Mouse (Mus musculus) lung, postnatal 25 days (tissue): ENCODE results near the gene Pik3cd.
"Not testable (repeated sequence)": the region's sequence is repeated elsewhere in the genome, so short reads cannot be mapped to it uniquely, and the experiment has no call there.

Experiments
- DNase-seq: peaks from one replicate; pipeline ENCODE4 v3.0.0; 2022; ENCODE audit warnings: low spot score

Pik3cd gene

DNA sequence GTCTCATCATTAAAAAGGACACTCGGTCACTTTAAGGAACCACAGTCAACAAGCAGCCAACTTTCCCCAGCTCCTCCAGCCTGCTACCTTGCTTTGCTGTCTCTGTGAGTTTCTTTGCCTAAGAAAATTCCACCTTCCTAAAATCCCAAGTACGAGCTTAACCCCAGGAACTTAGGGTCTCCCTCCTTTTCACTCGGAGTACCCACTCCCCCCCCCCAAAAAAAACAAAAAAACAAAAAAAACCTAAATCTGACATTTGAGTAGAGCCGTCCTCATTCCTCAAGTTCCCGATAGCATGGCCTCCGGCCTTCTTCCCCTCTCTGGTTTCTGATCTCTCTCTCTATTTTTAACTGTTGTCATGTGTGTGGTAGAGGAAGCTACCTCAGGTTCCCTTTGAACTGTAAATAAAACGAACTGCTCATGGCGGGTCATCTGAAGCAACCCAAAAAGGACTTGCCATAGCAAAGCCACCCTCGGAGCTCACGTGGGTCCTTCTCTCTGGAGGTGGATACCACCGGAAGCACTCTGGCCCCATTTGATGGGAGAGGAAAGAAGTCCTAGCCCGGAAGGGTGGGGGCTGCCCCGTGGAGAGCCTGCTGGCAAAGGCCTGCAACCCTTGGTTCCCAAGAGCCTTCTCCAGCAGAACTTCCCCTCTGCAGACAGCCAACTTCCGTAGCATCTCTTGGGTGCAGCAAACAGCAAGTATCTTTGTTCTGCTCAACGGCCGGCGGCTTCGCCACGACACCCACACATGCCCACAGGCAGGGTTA, at the start of gene Pik3cd:
Gene Pik3cd (minus strand): TSS at position 362 of the 770 bp plus-strand sequence.
- DNase-seq = peak; percentile 64

DNA sequence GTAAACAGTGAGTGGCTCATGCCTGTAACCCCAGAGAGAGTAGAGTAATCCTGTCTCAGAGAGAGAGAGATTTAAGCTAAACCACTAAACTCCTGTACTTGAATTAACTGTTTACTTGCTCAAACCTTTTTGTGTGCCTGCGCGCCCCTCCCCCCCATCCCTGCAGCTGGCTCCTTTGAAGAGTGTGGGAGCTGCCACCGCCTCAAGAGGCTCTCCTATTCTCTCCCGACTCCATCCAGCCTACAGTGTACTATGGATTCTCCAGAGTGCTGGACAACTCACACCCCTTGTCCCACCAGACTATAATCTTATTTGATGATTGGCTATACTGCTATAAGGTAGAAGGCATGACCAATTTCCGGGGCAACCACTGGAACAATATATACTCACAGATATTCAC, 48.3 kb upstream of the Pik3cd start:
- DNase-seq = no peak

DNA sequence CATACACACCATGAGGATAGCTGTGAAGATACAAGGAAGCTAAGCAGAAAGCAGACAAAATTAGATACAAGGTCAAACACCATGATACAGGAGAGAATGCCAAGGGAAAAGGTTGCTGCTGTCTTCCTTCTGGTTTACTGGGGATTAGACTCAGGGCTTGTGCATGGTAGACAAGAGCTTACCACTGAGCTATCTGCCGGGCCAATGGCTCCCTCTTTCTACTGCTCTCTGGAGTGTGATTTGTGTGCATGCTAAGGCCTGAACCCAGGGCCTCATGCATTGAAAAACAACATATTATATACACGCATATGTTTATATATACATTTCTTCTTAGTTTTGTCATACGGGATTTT, 47.3 kb upstream of the Pik3cd start:
- not testable (repeated sequence) for DNase-seq

DNA sequence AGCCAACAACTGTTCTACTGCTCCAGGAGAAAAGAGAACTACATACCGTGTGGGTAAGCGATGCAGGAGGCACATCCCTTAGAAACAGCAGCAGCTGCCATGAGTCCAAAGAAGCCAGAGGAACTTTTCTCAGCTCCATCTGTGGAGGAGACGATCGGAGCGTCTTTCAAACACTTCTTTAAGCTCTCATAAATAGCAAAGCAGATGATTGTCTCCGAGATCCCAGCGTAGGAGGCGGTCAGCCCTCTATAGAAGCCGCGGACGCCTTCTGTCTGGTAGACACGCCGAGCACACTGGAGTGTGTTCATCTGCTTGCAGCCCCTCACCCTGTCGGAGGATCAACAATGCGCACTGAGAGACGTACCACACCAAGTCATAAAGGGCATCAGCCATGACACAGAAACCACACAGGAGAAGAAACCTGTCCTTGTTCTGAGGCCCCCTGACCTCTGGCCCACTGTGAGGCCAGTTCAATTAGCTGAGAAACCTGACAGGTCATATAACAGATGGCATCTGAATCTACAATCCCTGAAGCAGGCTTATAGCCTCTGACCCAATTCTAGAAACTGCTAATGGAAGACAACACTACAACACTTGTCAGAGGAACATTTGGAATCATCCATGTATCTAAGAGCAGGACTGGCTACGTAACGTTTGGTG, 46.8 kb upstream of the Pik3cd start:
- no peak for DNase-seq

DNA sequence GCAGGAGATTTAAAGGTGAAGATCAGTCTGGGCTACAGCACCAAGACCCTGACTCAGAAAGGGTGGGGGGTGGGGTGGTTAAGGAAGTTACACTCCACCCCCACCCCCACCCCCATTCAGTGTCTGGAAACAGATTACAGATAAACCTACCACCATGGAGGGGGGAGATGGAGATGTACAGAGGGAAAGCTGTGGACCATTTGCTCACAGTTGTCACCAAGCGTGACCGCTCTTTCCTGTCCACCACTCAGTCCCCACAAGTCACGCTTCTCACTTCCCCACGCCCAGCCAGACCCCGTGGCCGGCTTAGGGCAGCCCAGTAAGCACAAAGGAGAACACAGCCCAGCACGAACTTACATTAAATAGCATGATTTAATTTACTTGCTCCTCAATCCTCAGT, 41.7 kb upstream of the Pik3cd start:
- no peak for DNase-seq

DNA sequence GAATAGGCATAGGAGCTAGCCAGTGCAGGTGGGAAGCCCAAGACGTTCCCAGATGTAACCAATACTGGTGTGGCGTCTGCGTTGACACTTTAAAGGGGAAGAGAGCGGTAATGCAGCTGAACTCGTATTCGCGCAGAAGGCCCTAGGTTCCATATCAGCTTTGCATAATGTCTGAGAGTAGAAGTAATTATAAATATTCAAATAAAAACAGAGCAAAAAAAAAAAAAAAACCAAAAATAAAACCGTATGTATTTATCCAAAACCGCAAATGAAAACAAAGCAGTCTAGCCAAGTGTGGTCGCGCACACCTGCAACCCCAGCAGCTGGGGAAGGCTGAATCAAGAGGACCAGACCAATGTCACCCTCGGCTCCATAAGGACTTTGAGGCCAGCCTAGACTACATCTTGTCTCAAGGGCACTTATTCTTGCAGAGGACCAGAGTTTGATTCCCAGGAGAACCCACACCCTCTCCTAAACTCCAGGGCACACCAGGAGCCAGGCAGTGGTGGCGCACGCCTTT, 39.7 kb upstream of the Pik3cd start:
- DNase-seq = no peak

DNA sequence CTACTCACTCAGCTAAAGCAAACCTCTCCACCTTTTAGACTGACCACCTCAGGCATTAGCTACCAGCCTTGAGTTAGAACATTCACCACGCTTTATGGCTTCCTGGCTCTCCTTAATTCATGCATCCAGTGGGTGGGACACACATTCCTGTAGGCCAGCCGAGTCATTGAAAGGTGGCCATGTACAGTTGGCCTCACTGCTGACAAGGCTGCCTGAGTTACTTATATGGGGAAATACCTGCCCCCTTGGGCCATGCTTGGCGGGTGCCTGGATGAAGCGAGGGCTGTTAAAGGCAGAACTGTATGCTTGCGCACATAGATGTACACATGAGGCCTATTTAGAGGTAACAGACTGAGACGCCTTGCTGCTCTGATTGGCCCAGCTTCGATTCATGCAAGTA, 37.9 kb upstream of the Pik3cd start:
- DNase-seq = no peak

DNA sequence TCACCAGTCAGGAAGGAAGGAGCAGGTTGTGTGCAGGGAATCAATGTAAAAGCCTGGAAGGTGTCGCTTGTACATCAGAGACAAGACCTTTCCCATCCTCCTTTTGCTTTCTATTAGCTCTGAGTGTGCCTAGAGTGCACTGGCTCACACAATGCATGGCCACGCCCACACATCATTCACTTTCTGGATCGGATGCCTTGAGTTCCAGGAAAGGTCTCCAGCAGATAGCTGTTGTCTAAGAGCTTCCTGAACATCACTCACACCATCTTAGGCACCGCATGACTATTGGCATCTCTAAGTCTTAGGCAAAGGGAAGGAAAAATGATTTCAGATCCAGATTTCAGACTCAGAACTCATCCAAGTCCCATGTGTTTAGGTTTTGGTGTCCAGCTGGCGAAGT, 37.1 kb upstream of the Pik3cd start:
- DNase-seq = no peak

DNA sequence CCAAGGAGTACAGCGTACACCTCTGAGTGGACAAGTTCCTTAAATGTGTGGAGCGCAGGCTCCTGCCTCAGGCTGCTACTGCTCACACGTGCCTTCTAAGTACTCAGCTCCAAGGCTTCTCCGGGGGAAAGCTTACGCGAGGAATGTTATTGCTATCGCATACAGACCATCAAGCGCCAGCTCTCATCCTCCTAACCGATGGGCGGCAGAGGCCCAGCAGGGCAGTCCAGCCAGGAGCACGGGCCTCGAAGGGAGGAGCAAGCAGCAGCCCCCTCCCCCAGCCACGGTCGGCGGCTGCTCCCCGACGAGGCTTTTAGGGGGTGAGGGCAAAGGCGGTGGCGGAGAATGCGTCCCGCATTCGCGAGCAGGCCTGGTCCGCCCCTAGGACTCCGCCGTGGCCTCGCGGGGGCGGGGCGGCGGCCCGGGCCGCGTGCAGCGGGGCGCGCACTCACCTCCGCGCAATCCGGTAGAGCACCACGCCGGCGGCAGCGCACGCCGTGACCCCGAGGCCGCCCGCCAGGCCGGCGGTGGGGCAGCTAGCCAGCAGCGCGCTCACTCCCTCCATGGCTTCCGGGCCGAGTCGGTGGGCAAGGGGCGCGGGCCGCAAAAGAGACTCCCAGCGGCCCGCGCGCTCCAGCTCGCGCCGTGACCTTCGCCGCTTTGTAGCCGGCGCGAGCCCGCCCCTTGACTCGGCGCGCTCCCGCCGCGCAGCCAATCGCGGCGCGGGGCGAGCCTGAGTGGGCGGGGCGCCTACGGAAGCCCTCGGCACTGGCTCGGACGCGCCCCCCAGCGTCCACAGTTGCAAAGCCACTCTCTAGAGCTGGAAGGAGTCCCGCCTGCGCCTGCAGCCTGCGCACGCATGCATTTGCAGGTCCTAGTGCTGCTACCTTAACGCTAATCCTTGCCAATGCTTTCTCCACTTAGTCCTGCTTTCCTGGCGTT, 35.3 kb upstream of the Pik3cd start, which contains the start of gene Tmem201:
Gene Tmem201 (minus strand): TSS at position 662 of the 942 bp plus-strand sequence.
- peak; percentile 94 for DNase-seq

DNA sequence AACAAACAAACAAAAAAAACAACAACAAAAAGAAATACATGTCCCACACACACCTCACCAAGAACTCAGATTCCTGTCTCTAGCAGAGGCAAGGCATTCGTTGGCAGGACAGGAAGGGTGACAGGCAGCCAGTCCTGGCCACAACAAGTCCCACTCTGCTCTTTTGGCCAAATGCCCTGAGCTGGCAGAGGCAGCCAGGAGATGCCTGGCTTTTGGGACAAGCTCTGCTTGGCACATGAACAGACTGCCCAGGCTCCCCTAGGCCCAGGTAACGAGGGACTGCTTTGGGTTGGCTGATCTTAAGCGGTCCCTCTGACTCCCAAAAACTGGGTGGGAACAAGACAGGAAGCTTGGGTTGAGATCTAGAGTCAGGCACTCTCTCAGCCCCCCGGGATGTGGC, 34.2 kb upstream of the Pik3cd start:
- DNase-seq = peak; percentile 18

DNA sequence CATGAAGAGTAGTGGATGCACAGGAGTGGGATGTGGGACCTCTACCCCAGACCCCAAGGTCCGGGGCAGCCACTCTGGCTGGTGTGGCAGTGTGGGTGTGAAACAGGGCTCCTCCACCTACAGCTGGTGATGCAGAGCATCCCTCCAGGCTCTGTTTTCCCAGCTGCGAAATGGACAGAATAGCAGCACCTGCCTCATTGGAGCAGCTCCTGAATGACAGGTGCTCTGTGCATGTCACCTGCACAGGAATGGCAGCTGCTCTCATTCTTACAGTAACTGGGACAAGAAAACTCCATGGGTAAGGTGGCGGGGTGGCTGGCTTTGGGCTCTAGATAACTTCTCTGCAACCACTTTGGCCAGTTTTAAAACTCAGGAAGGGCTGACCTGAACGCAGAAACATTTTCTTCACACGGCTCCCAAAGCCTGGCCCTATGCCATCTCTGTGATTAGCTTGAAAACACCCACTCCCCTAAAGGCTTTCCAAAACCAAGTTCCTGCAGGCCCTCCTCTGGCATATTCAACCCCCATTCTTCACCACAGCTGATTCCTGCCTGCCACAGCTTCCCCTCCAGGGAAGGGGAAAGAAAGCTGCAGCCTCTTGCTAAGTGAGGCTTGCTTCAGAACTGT, 33.4 kb upstream of the Pik3cd start:
- DNase-seq = no peak

DNA sequence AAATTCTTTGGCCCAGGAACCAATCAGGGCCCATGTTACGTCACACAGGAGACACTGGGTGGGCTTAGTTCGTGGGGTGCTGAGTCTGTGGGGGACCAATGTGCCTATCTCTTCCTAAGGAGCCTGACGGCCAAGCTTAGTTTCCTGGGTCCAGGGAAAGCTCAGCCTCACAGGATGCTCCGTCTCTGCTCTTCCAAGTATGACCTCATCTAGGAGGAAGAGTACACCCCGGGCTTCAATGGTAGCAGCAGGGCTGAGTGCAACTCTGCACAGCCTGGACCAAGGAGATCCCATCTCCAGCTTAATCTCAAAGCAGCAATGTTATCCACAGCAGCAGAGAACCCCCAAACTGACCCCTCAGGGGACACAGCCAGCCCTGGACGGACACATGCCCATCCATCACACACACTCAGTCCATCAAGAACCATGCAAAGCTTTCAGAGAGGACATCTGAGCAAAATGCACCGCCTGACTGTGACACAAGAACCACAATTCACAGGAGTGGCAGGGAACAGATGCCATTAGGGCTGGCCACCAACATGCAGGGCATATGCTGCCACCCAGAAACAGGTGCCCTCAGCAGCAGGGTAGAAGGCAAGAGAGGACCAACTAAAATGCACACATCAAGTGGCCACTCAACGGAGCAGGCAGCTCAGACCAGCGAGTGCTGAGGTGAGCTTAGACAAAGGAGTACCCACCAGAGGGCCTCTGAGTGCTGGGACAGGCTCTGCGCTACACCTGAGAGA, 32.5 kb upstream of the Pik3cd start:
- DNase-seq = no peak

DNA sequence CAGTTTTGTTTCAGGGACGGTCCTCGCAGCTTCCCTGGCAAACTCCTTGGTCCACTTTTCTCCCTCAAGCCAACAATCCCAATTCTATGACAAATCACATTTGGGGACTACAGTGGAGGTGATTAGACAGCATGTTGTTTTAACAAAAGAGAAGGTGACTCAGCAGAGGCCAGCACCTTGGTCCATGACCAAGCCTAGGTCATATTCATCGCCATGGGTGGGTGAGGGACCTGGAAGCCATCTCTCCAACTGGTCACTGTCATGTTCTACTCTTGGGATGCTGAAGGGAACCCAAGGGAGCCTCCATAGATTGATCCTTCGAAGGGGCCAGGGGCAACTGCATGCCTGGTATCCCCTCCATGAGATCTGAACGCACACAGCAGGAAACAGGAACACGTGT, 31.9 kb upstream of the Pik3cd start:
- no peak for DNase-seq

DNA sequence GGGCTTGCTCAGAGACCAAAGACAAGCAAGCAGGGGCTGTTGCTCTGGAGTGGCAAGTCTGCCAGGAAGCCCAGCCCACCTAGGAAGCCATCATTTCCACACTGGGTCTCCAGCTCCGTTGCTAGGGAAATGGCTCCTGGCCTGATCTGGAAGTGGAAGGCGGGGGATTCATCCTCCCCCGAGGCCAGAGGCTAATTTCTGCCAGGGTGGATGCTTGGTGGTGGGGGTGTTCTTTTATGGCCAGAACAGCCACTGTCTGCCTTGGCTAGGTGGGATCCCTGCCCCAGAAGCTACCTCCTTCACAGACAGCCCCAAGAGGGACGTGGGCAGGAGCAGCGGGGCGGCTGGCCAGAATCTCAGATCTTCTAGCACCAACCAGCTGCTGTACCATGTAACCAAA, 31.4 kb upstream of the Pik3cd start:
- DNase-seq = no peak

DNA sequence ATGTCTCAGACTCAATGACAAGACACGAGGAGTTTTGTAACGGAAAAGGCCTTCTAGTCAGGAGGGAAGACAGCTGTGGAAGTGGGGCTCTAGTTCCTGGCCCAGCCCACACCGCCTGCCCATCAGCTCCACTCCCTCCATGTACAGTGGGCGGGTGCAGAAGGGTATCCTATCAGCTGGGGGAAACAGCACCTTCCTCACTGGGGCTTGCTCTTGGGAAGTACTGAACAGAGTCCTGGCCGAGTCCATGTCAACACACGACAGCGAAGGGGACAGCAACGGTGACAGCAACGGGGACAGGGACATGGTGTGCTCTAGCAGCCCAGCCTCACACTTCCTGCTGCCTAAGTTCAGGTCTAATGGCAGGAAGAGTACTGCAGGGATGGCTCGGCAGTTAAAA, 30.4 kb upstream of the Pik3cd start:
- no peak for DNase-seq

DNA sequence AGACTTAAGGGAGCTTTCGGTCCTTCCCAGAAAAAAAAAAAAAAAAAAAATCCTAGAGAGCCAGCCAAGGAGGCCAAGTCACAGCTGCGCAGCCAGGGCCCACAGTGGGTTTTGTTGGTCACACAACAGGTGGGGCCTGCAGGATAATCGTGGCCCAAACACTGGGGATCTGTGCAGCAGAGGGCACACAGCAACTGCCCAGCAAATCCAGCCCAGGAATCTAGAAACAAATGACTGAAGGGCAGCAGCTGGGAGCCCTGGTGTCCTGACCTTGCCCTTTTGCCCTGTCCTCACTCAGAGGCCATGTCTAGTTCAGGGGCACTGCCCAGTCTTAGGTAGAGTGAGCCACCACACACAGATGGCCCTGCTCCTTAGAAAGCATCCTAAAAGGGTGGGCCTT, 29.9 kb upstream of the Pik3cd start:
- no peak for DNase-seq

DNA sequence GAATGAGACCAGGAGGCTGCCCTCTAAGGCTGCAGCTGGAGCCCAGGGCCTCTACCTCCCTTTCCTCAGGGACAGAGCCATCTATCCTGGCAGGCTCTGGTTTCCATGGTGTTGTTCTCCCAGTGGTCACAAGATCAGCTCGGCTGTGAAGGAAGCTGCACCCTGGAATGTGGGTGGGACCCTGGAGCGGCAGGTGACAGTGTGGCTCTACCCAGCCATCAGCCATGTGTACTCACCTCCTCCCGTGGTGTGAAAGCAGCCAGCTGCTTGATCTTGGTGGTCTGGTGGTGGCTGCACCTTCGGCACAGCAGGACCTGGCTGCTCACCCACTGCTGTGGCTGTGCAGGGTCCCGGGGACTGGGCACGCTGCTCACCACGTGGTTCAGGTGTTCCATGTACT, 28.5 kb upstream of the Pik3cd start:
- no peak for DNase-seq

DNA sequence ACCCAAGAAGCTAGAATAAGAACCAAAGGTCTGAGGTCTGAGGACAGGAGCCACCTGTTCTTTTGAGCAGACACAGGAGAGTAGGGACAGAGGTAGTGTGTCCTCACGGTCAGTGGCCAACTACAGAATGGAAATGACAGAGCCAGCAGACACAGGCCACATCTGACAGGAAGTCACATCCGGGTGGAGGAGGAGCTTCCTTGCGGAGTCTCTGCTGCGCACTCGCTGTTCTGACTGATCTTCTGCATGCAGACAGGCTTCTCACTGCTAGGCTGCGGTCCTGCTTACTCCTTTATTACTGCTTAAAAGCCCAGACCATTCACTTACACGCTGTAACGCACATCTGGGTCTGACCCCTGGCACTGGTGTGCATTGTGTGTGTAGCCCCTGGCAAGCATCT, 26.4 kb upstream of the Pik3cd start:
- DNase-seq = peak; percentile 53

DNA sequence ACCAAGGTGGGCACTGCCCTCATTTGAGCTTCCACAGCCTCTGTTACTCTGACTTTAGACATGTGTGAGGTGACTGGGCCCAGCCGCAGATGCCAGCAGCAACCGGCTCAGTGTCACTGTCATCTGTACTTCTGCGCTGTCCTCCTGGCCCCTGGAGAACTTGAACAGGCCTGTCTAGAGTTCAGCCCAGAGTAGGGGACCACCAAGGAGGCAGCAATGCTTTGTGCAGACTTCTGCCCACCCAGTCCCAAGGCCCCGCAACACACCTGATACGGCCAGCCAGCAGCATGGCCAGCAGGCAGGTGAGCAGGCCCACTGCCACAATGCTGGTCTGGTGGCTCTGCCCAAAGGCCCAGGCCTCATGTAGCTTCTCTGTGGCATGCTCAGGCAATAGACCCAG, 25.3 kb upstream of the Pik3cd start:
- DNase-seq = no peak

DNA sequence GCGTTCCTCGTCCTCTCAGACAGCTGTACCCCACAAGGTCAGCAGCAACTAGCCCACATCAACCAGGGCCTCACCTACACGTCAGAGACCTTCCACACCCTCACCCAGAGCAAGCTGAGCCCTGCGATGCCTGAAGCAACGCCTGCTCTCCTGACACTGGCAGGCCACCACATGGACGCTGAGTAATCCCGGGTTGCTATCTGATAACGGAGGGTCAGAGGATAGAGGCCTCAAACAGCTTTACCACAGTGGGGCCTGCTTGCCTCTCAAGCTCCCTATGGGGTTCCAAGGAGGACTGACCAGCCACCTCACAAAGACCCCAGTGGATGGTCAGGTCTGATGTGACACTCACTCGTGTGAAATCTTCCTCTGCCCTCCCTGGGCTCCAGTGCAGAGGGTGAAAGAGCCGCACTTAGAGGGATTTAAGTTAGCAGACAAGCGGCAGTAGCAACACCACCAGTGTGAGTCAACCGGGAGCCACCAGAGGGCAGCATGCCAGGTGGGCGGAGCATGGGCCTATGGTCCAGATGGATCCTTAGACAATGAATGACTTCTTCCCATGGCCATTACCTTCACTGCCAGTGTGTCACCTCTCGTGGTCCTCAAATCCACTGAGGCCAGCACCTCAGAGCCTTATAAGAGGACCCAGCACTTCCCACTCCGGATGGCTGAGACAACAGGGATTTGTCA, 23.4 kb upstream of the Pik3cd start:
- peak; percentile 61 for DNase-seq
